In genomic region chr17:88652010-88652409, GRCm38 (mm10) we compare ENCODE assay signal across 10 mouse cellular contexts. TPM values are rescaled to one million over a fixed set of nuclear protein-coding genes. Genes with fewer than 3 reads are reported as not detected.
DNase-seq lines count a peak whose midpoint lies in the region; ATAC-seq and TF ChIP-seq lines count a peak whose summit lies in the region.
"Had no signal": no experiment of that assay in that cellular context is flagged by ENCODE, and none has a peak within 500 bp of the region (broad histone marks: within the 10 kb centered on the region; RNA-seq: fewer than 3 reads in every experiment).

No protein-coding gene starts in this region.

- DNase-seq in intestine, embryonic 14.5 days (ENCODE audit: low spot score) = peak; percentile 87
- DNase-seq in ZHBTc4 (ENCODE audit: low read depth, low spot score) = peak; percentile 64
- DNase-seq in cerebellum, postnatal 4 days (ENCODE audit: low spot score in 2 of 2) = peak; percentile 61 to 80
- peak; percentile 47 for DNase-seq in heart, postnatal 0 days (ENCODE audit: low spot score)
- DNase-seq in layer of hippocampus, postnatal 25 days (ENCODE audit: extremely low spot score in 1 of 2, low spot score in 1 of 2) = peak; percentile 67 to 88
- DNase-seq in midbrain, embryonic 10.5 days (ENCODE audit: low spot score) = peak; percentile 67

- no peaks in the 10 kb centered on the region for H3K9me3 ChIP-seq in intestine, embryonic 14.5 days (ENCODE audit: control insufficient read depth, low read length)
- no peaks in the 10 kb centered on the region for H3K9me3 ChIP-seq in intestine, embryonic 15.5 days
- no peaks in the 10 kb centered on the region for H3K9me3 ChIP-seq in heart, postnatal 0 days (replicated peaks; ENCODE audit: control insufficient read depth, low read length)
- no peaks in the 10 kb centered on the region for H3K9me3 ChIP-seq in midbrain, embryonic 10.5 days (replicated peaks)
- H3K9me3 ChIP-seq: limb, embryonic 13.5 days had no signal

- no peak overlapping the region for H3K4me3 ChIP-seq in intestine, embryonic 14.5 days (ENCODE audit: low read depth, low read length)
- no peak overlapping the region for H3K4me3 ChIP-seq in intestine, embryonic 15.5 days (replicated peaks)
- no peak overlapping the region for H3K4me3 ChIP-seq in heart, postnatal 0 days (ENCODE audit: low read depth, low read length)
- no peak overlapping the region for H3K4me3 ChIP-seq in midbrain, embryonic 10.5 days
- no peak overlapping the region for H3K4me3 ChIP-seq in small intestine, adult 2 months (ENCODE audit: low read depth, low read length)
- H3K4me3 ChIP-seq: limb, embryonic 13.5 days had no signal

- peaks cover 12% of the 10 kb centered on the region; the same call in 1 of the 2 replicates for H3K36me3 ChIP-seq in intestine, embryonic 14.5 days (ENCODE audit: control insufficient read depth, insufficient read depth, low read length)
- H3K36me3 ChIP-seq in intestine, embryonic 15.5 days = no peaks in the 10 kb centered on the region; the same call in 1 of the 2 replicates
- H3K36me3 ChIP-seq in heart, postnatal 0 days (replicated peaks; ENCODE audit: control insufficient read depth, insufficient read depth, low read length) = peaks cover 1% of the 10 kb centered on the region; the same call in 1 of the 2 replicates
- H3K36me3 ChIP-seq in midbrain, embryonic 10.5 days = peaks cover 6% of the 10 kb centered on the region; the same call in 1 of the 2 replicates
- H3K36me3 ChIP-seq in small intestine, adult 2 months (ENCODE audit: control insufficient read depth, insufficient read depth, low read length) = no peaks in the 10 kb centered on the region

- TF ChIP-seq EP300 in heart, postnatal 0 days (IDR thresholded peaks at IDR 0.05; ENCODE audit: low read depth) = no peak

- peak; percentile 77 for TF ChIP-seq CTCF in heart, postnatal 0 days (IDR thresholded peaks at IDR 0.05; ENCODE audit: low read depth)
- peak; percentile 93; the same call in 1 of the 2 replicates for TF ChIP-seq CTCF in small intestine, adult 2 months (IDR thresholded peaks at IDR 0.05; ENCODE audit: extremely low read depth, insufficient read length, insufficient replicate concordance, low read depth, low read length)

- H3K9ac ChIP-seq in intestine, embryonic 14.5 days (ENCODE audit: low read length) = no peak overlapping the region
- no peak overlapping the region for H3K9ac ChIP-seq in intestine, embryonic 15.5 days
- no peak overlapping the region for H3K9ac ChIP-seq in heart, postnatal 0 days (replicated peaks; ENCODE audit: low read depth, low read length)
- H3K9ac ChIP-seq: limb, embryonic 13.5 days had no signal

- no peaks in the 10 kb centered on the region for H3K4me1 ChIP-seq in intestine, embryonic 14.5 days (replicated peaks; ENCODE audit: control insufficient read depth, insufficient read depth, low read length)
- H3K4me1 ChIP-seq in intestine, embryonic 15.5 days (replicated peaks) = no peaks in the 10 kb centered on the region
- H3K4me1 ChIP-seq in heart, postnatal 0 days (ENCODE audit: control insufficient read depth, insufficient read depth) = no peaks in the 10 kb centered on the region
- peaks cover 13% of the 10 kb centered on the region for H3K4me1 ChIP-seq in midbrain, embryonic 10.5 days
- H3K4me1 ChIP-seq in small intestine, adult 2 months (ENCODE audit: control insufficient read depth, insufficient read depth, insufficient read length, low read length) = no peaks in the 10 kb centered on the region
- H3K4me1 ChIP-seq: limb, embryonic 13.5 days had no signal

- no peak; the same call in 1 of the 2 replicates for ATAC-seq in intestine, embryonic 14.5 days (replicated peaks; ENCODE audit: low FRiP score, low TSS enrichment, low read depth)
- no peak for ATAC-seq in intestine, embryonic 15.5 days
- no peak for ATAC-seq in heart, postnatal 0 days (ENCODE audit: insufficient read depth, low read depth)

- H3K27ac ChIP-seq in intestine, embryonic 14.5 days (ENCODE audit: low read depth) = no peak overlapping the region
- no peak overlapping the region for H3K27ac ChIP-seq in intestine, embryonic 15.5 days
- no peak overlapping the region for H3K27ac ChIP-seq in heart, postnatal 0 days (ENCODE audit: low read depth)
- H3K27ac ChIP-seq in midbrain, embryonic 10.5 days (replicated peaks) = no peak overlapping the region
- no peak overlapping the region for H3K27ac ChIP-seq in small intestine, adult 2 months (ENCODE audit: insufficient read depth, low read depth, low read length)
- H3K27ac ChIP-seq: limb, embryonic 13.5 days had no signal

- WGBS in intestine, embryonic 14.5 days = 5% methylated on average over 9 of the region's 9 CpGs
- 5% methylated on average over 9 of the region's 9 CpGs for WGBS in intestine, embryonic 15.5 days
- 3% methylated on average over 9 of the region's 9 CpGs for WGBS in heart, postnatal 0 days
- 10% methylated on average over 9 of the region's 9 CpGs for WGBS in midbrain, embryonic 10.5 days
- 7% methylated on average over 9 of the region's 9 CpGs for WGBS in small intestine, adult 2 months

- TF ChIP-seq POLR2A in small intestine, adult 2 months (IDR thresholded peaks at IDR 0.05; ENCODE audit: low read depth, low read length) = no peak

- no peak overlapping the region for H3K4me2 ChIP-seq in intestine, embryonic 14.5 days (ENCODE audit: low read length)
- H3K4me2 ChIP-seq in intestine, embryonic 15.5 days (replicated peaks) = no peak overlapping the region
- H3K4me2 ChIP-seq in heart, postnatal 0 days (ENCODE audit: low read depth, low read length) = no peak overlapping the region
- H3K4me2 ChIP-seq: limb, embryonic 13.5 days had no signal

- no peaks in the 10 kb centered on the region for H3K27me3 ChIP-seq in intestine, embryonic 14.5 days (replicated peaks; ENCODE audit: control insufficient read depth, insufficient read depth, low read length)
- H3K27me3 ChIP-seq in intestine, embryonic 15.5 days (replicated peaks) = no peaks in the 10 kb centered on the region
- 0 out of 2 replicates have a peak, but pooled peaks cover 5% of the 10 kb centered on the region for H3K27me3 ChIP-seq in heart, postnatal 0 days (ENCODE audit: control insufficient read depth, insufficient read depth, low read length)
- H3K27me3 ChIP-seq in midbrain, embryonic 10.5 days (ENCODE audit: low read depth, poor library complexity, severe bottlenecking) = no peaks in the 10 kb centered on the region
- no peaks in the 10 kb centered on the region for H3K27me3 ChIP-seq in small intestine, adult 2 months (ENCODE audit: control insufficient read depth, insufficient read depth, low read length)
- H3K27me3 ChIP-seq: limb, embryonic 13.5 days had no signal

RNA-seq across cellular contexts. Expression of gene Gtf2a1l, which starts 16.4 kb away (rescaled TPM):
- 0.50 and 0.92 TPM in 2 replicates for polyA plus RNA-seq in intestine, embryonic 14.5 days (2014; fragmentation: Nextera tagmentation; extraction: Ambion mirVana)
- polyA plus RNA-seq in intestine, embryonic 15.5 days (2015; fragmentation: Nextera tagmentation; extraction: Ambion mirVana) = 0.21 and 0.36 TPM in 2 replicates
- total RNA-seq in heart, postnatal 0 days (2014; rRNA removed; ENCODE audit: low replicate concordance) = not detected in 2 replicates
- not detected in 2 replicates for polyA plus RNA-seq in heart, postnatal 0 days (2015; fragmentation: Nextera tagmentation; extraction: Ambion mirVana)
- total RNA-seq in layer of hippocampus, postnatal 25 days (2021) = under 1 TPM; 0.22 to 0.49 TPM
- 0.19 TPM in 1 of 2 replicates, not detected in the other for polyA plus RNA-seq in midbrain, embryonic 10.5 days (2016; fragmentation: Nextera tagmentation; extraction: Ambion mirVana)
- polyA plus RNA-seq in small intestine, adult 2 months (2012; rRNA removed) = not detected in 2 replicates
- total RNA-seq: adrenal gland, postnatal 4 days had no signal
- polyA plus RNA-seq: limb, embryonic 13.5 days had no signal

RNA-seq across cellular contexts. Expression of gene Ston1, which starts 54.5 kb away (rescaled TPM):
- 9.9 and 10.7 TPM in 2 replicates for polyA plus RNA-seq in intestine, embryonic 14.5 days (2014; fragmentation: Nextera tagmentation; extraction: Ambion mirVana)
- 6.2 and 6.6 TPM in 2 replicates for polyA plus RNA-seq in intestine, embryonic 15.5 days (2015; fragmentation: Nextera tagmentation; extraction: Ambion mirVana)
- total RNA-seq in heart, postnatal 0 days (2014; rRNA removed; ENCODE audit: low replicate concordance) = 4.2 and 9.0 TPM in 2 replicates
- 3.9 and 4.1 TPM in 2 replicates for polyA plus RNA-seq in heart, postnatal 0 days (2015; fragmentation: Nextera tagmentation; extraction: Ambion mirVana)
- total RNA-seq in layer of hippocampus, postnatal 25 days (2021) = 10 to 100 TPM; 13.3 to 13.8 TPM
- 1.5 and 1.7 TPM in 2 replicates for polyA plus RNA-seq in midbrain, embryonic 10.5 days (2016; fragmentation: Nextera tagmentation; extraction: Ambion mirVana)
- 2.3 and 5.4 TPM in 2 replicates for polyA plus RNA-seq in small intestine, adult 2 months (2012; rRNA removed)
